Mouse (Mus musculus) MEL (cell line): ENCODE measurements around the gene Mrpl2. TPM values are rescaled to one million over a fixed set of nuclear protein-coding genes. Genes with fewer than 3 reads are reported as not detected.

Experiments
- DNase-seq: peaks from one replicate; pipeline ENCODE4 v3.0.0; 2011; ENCODE audit warnings: low read depth, low spot score
- H3K27ac ChIP-seq: 2 replicates; pipeline ENCODE4 v1.5.1; 2012; ENCODE audit warnings: low read depth, mild to moderate bottlenecking, control low read depth, low read length, moderate library complexity; ENCODE audit not compliant: control insufficient read depth
- H3K27me3 ChIP-seq, 2 experiments: fragments of 150-350 bp in 1 of 2; sonication (generic) in 1 of 2; 2 replicates each; pipeline ENCODE4 v1.6.1; 2012; ENCODE audit warnings: low read length in 2 of 2, mild to moderate bottlenecking in 2 of 2, improper control_type of control experiment in 1 of 2, moderate library complexity in 1 of 2; ENCODE audit not compliant: insufficient read depth in 2 of 2, control insufficient read depth in 1 of 2
- H3K36me3 ChIP-seq, 2 experiments: 2 replicates each; pipeline ENCODE4 v1.6.1; 2012 to 2014; ENCODE audit warnings: low read length in 2 of 2, improper control_type of control experiment in 1 of 2, inconsistent platforms in 1 of 2, mild to moderate bottlenecking in 1 of 2; ENCODE audit not compliant: insufficient read depth in 2 of 2, control insufficient read depth in 1 of 2
- H3K4me1 ChIP-seq, 2 experiments: fragments of 150-350 bp in 1 of 2; sonication (generic) in 1 of 2; 2 replicates each; pipeline ENCODE4 v1.6.1; 2012; ENCODE audit warnings: low read length in 2 of 2, improper control_type of control experiment in 1 of 2, mild to moderate bottlenecking in 1 of 2; ENCODE audit not compliant: insufficient read depth in 2 of 2, control insufficient read depth in 1 of 2
- H3K4me3 ChIP-seq, 2 experiments: fragments of 150-350 bp in 1 of 2; sonication (generic) in 1 of 2; 2 replicates each; pipeline ENCODE4 v1.5.1; 2012; ENCODE audit warnings: low read depth in 2 of 2, low read length in 2 of 2, mild to moderate bottlenecking in 2 of 2, moderate library complexity in 2 of 2, control low read depth in 1 of 2, improper control_type of control experiment in 1 of 2; ENCODE audit not compliant: control insufficient read depth in 1 of 2, insufficient read depth in 1 of 2
- H3K79me2 ChIP-seq: 2 replicates; pipeline ENCODE4 v1.6.1; 2012; ENCODE audit warnings: mild to moderate bottlenecking, low read length, moderate library complexity; ENCODE audit not compliant: control insufficient read depth, poor library complexity, insufficient read depth
- H3K9ac ChIP-seq: 2 replicates; pipeline ENCODE4 v1.6.1; 2012; ENCODE audit warnings: low read depth, mild to moderate bottlenecking, control low read depth, low read length, moderate library complexity; ENCODE audit not compliant: control insufficient read depth, poor library complexity, severe bottlenecking
- H3K9me3 ChIP-seq: fragments of 150-350 bp; sonication (generic); replicated peaks from 2 replicates; pipeline ENCODE4 v1.6.1; 2012; ENCODE audit warnings: mild to moderate bottlenecking, low read length, improper control_type of control experiment, moderate library complexity; ENCODE audit not compliant: insufficient read depth
- ELF1 ChIP-seq: IDR thresholded peaks from 2 replicates; pipeline ENCODE4 v1.6.1; 2014; ENCODE audit warnings: low read depth, mild to moderate bottlenecking, inconsistent platforms, low read length, improper control_type of control experiment, moderate library complexity
- EP300 ChIP-seq, 2 experiments: IDR thresholded peaks; 2 replicates each; pipeline ENCODE4 v1.6.1; 2011; ENCODE audit warnings: improper control_type of control experiment in 2 of 2, low read length in 2 of 2, low read depth in 1 of 2, mild to moderate bottlenecking in 1 of 2
- GATA1 ChIP-seq: IDR thresholded peaks from 2 replicates; pipeline ENCODE4 v1.6.1; 2011; ENCODE audit warnings: low read depth, low read length, improper control_type of control experiment
- HCFC1 ChIP-seq: IDR thresholded peaks from 2 replicates; pipeline ENCODE4 v1.6.1; 2012; ENCODE audit warnings: low read depth, mild to moderate bottlenecking, inconsistent platforms, low read length, improper control_type of control experiment, moderate library complexity
- JUND ChIP-seq: IDR thresholded peaks from 2 replicates; pipeline ENCODE4 v1.6.1; 2011; ENCODE audit warnings: low read depth, mild to moderate bottlenecking, improper control_type of control experiment, low read length
- MAFK ChIP-seq: IDR thresholded peaks from 2 replicates; pipeline ENCODE4 v1.6.1; 2011; ENCODE audit warnings: low read depth, mild to moderate bottlenecking, low read length, improper control_type of control experiment, borderline replicate concordance
- MAX ChIP-seq: IDR thresholded peaks from 2 replicates; pipeline ENCODE4 v1.6.1; 2011; ENCODE audit warnings: low read length, improper control_type of control experiment
- MAZ ChIP-seq: IDR thresholded peaks from 2 replicates; pipeline ENCODE4 v1.6.1; 2012; ENCODE audit warnings: low read depth, mild to moderate bottlenecking, inconsistent platforms, low read length, improper control_type of control experiment
- MEF2A ChIP-seq: IDR thresholded peaks from 2 replicates; pipeline ENCODE4 v1.6.1; 2014; ENCODE audit warnings: low read depth, mild to moderate bottlenecking, inconsistent platforms, low read length, improper control_type of control experiment; ENCODE audit not compliant: poor library complexity, insufficient replicate concordance, severe bottlenecking; ENCODE audit errors: extremely low read depth
- MYC ChIP-seq: IDR thresholded peaks from 2 replicates; pipeline ENCODE4 v1.6.1; 2011; ENCODE audit warnings: low read depth, mild to moderate bottlenecking, low read length, improper control_type of control experiment, moderate library complexity
- NELFE ChIP-seq: IDR thresholded peaks from 2 replicates; pipeline ENCODE4 v1.6.1; 2011; ENCODE audit warnings: low read depth, low read length, improper control_type of control experiment
- NRF1 ChIP-seq: IDR thresholded peaks from 2 replicates; pipeline ENCODE4 v1.6.1; 2014; ENCODE audit warnings: low read depth, mild to moderate bottlenecking, inconsistent platforms, low read length, improper control_type of control experiment, moderate library complexity; ENCODE audit not compliant: poor library complexity, insufficient read depth, severe bottlenecking
- POLR2A ChIP-seq, 2 experiments: IDR thresholded peaks; 2 replicates each; pipeline ENCODE4 v1.6.1; 2011 to 2012; ENCODE audit warnings: low read length in 2 of 2, mild to moderate bottlenecking in 2 of 2, control low read depth in 1 of 2, improper control_type of control experiment in 1 of 2, low read depth in 1 of 2, moderate library complexity in 1 of 2; ENCODE audit not compliant: control insufficient read depth in 1 of 2, insufficient read depth in 1 of 2, poor library complexity in 1 of 2
- POLR2AphosphoS2 ChIP-seq: IDR thresholded peaks from 2 replicates; pipeline ENCODE4 v1.6.1; 2011; ENCODE audit warnings: low read length, improper control_type of control experiment
- POLR2AphosphoS5 ChIP-seq: IDR thresholded peaks from 2 replicates; pipeline ENCODE4 v1.6.1; 2012; ENCODE audit warnings: low read depth, borderline replicate concordance, mild to moderate bottlenecking, inconsistent platforms, low read length, moderate library complexity, mixed read lengths
- RAD21 ChIP-seq: IDR thresholded peaks from 2 replicates; pipeline ENCODE4 v1.6.1; 2011; ENCODE audit warnings: mild to moderate bottlenecking, low read depth, low read length, improper control_type of control experiment
- RCOR1 ChIP-seq: IDR thresholded peaks from 2 replicates; pipeline ENCODE4 v1.6.1; 2012; ENCODE audit warnings: low read depth, mild to moderate bottlenecking, inconsistent platforms, low read length, improper control_type of control experiment
- SIN3A ChIP-seq: IDR thresholded peaks from 2 replicates; pipeline ENCODE4 v1.6.1; 2012; ENCODE audit warnings: low read length, improper control_type of control experiment, inconsistent platforms
- SMC3 ChIP-seq: IDR thresholded peaks from 2 replicates; pipeline ENCODE4 v1.6.1; 2011; ENCODE audit warnings: low read depth, low read length, improper control_type of control experiment
- TAL1 ChIP-seq: IDR thresholded peaks from 2 replicates; pipeline ENCODE4 v1.6.1; 2012; ENCODE audit warnings: mild to moderate bottlenecking, inconsistent platforms, low read length, moderate library complexity, mixed read lengths
- TCF12 ChIP-seq: IDR thresholded peaks from 2 replicates; pipeline ENCODE4 v1.6.1; 2014; ENCODE audit warnings: low read depth, mild to moderate bottlenecking, inconsistent platforms, low read length, improper control_type of control experiment, moderate library complexity
- UBTF ChIP-seq: IDR thresholded peaks from 2 replicates; pipeline ENCODE4 v1.6.1; 2012; ENCODE audit warnings: low read depth, mild to moderate bottlenecking, inconsistent platforms, low read length, improper control_type of control experiment, moderate library complexity, borderline replicate concordance; ENCODE audit not compliant: insufficient read depth
- USF1 ChIP-seq: IDR thresholded peaks from 2 replicates; pipeline ENCODE4 v1.6.1; 2014; ENCODE audit warnings: low read depth, mild to moderate bottlenecking, inconsistent platforms, low read length, improper control_type of control experiment, moderate library complexity
- ZC3H11A ChIP-seq: IDR thresholded peaks from 2 replicates; pipeline ENCODE4 v1.6.1; 2012; ENCODE audit warnings: low read depth, mild to moderate bottlenecking, inconsistent platforms, low read length, improper control_type of control experiment
- ZKSCAN1 ChIP-seq: IDR thresholded peaks from 2 replicates; pipeline ENCODE4 v1.6.1; 2012; ENCODE audit warnings: low read depth, mild to moderate bottlenecking, inconsistent platforms, low read length, improper control_type of control experiment, moderate library complexity
- ZMIZ1 ChIP-seq: IDR thresholded peaks from 2 replicates; pipeline ENCODE4 v1.6.1; 2012; ENCODE audit warnings: low read depth, mild to moderate bottlenecking, inconsistent platforms, low read length, improper control_type of control experiment, moderate library complexity
- polyA plus RNA-seq, 2 experiments: library from polyadenylated mRNA; stranded (reverse) in 1 of 2; unstranded in 1 of 2; fragments of >175 nt in 1 of 2; fragments of >200 nt in 1 of 2; gene quantifications; 2 replicates each; pipeline versions ENCODE4 v1.2.1 to v1.2.4; 2012; ENCODE audit warnings: low replicate concordance in 2 of 2, low read depth in 1 of 2; ENCODE audit not compliant: insufficient read length in 2 of 2, insufficient read depth in 1 of 2, missing spikeins in 1 of 2
- total RNA-seq: library from RNA; depleted of rRNA; stranded (reverse); fragments of 300-350 nt; gene quantifications from 2 replicates; pipeline ENCODE4 v1.2.3, GENCODE M21; 2012

The Mrpl2 gene
- total and polyA plus RNA-seq, 3 experiments = 207 to 237 TPM; not detected in 1

DNA sequence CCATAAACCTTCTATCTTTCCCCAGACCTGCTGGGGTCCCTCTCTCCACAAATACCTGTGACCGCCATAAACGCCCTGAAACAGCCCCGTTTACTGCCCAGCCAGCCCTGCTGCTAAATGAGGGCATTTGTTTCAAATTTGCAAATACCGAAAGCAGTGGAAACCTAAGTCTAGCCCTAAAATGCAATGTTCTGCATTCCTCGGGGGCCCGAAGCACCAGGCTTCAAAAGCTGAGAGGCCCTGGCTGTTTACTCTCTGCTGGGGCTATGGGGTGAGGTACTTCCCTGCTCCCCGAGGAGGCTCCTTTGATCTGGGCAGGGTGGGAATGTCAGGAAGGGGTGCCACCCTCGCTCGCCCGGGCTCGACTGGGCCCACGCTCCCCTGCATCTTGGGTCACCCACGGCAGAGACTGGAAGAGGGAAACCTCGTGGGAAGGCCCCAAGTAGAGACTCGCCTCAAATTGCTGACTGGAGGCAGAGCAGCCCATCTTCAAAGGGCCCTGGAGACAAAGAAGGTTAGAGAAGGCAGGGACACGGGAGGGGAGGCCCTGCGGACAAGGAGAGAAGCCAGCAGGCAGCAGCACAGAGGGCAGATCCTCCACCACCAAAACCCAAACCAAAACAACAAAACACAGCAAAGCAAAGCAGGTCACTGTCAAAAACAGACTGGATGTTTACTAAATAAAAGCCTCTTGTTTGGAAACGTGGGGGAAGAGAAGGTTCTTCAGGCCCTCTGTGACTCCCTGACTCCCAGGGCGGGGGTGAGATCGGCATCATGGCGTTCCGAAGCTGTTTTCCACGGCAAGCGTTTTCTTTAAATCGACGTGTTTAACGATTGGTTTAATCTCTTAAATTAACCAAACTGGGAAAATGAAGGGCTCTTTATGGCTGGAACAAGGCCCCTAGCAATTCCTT, 27.0 kb upstream of the Mrpl2 start:
- 0 out of 4 replicates have a peak, but pooled peaks cover 0 to 3% of the 10 kb centered on the region in 2 experiments for H3K4me1 ChIP-seq

DNA sequence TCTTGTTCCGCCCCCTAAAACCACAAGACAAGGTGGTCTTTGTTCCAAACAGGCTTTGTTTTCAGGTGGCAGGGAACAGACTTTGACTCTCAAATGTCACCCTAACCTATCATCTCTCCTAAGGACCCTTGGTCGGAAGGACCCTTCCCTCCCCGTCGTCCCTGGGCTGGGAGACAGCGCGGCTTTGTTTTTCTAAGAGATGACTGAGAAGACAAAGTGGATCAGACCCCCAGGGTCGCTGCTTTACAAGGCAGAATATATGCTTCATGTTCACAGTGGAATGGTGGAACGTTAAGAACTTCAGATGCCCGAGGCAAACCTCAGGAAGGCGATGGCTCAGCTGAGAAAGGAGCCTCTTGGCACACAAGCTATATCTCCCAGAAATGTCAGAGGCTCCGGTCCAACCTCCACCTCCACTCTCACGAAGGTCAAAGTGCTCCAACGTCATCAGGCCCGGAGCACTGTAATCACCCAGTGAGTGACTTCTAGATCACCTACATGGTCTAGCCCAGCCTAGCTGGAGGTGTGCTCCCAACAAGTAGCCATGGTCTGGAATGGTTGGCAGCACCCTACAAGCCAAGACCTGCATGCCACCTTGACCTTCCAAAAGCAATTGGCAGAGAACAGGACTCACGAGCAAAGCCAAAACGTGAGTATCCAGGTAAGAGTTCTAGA, 26.2 kb upstream of the Mrpl2 start:
- Histone ChIP-seq H3K4me3 (no peak overlapping the region), H3K27ac (no peak overlapping the region), H3K27me3 (peaks cover 10 to 24% of the 10 kb centered on the region in 2 experiments), H3K79me2 (no peaks in the 10 kb centered on the region), H3K9me3 (no peaks in the 10 kb centered on the region), H3K4me1 (0 out of 4 replicates have a peak, but pooled peaks cover 0 to 3% of the 10 kb centered on the region in 2 experiments), H3K9ac (no peak overlapping the region), H3K36me3 (no peaks in the 10 kb centered on the region)
- TF ChIP-seq RCOR1 (no peak), HCFC1 (no peak), POLR2AphosphoS5 (no peak), EP300 (IDR thresholded peaks at IDR 0.05; ENCODE audit: low read depth in 1 of 2, low read length in 2 of 2) (no peak), POLR2AphosphoS2 (no peak), MAFK (no peak), MAX (no peak), GATA1 (no peak), NELFE (no peak), RAD21 (no peak), ZC3H11A (no peak), MAZ (no peak), ZKSCAN1 (no peak), MEF2A (no peak), SMC3 (no peak), TCF12 (no peak)
- no peak for DNase-seq

More for the DNA sequence above, 27.0 kb upstream of the Mrpl2 start:
- H3K36me3 ChIP-seq = no peaks in the 10 kb centered on the region
- peaks cover 13 to 27% of the 10 kb centered on the region in 2 experiments for H3K27me3 ChIP-seq
- no peaks in the 10 kb centered on the region for H3K79me2 ChIP-seq
- H3K4me3 ChIP-seq = no peak overlapping the region
- H3K9me3 ChIP-seq = no peaks in the 10 kb centered on the region
- H3K9ac ChIP-seq = no peak overlapping the region
- no peak for TF ChIP-seq TAL1
- no peak for TF ChIP-seq POLR2AphosphoS5
- TF ChIP-seq MYC = no peak
- TF ChIP-seq UBTF = no peak
- TF ChIP-seq MAZ = no peak
- TF ChIP-seq POLR2A (IDR thresholded peaks at IDR 0.05; ENCODE audit: control insufficient read depth in 1 of 2, insufficient read depth in 1 of 2, low read depth in 1 of 2, low read length in 2 of 2, poor library complexity in 1 of 2) = no peak
- TF ChIP-seq RCOR1 = no peak
- TF ChIP-seq NRF1 = no peak
- TF ChIP-seq RAD21 = no peak
- no peak for TF ChIP-seq SIN3A
- TF ChIP-seq MEF2A = no peak
- TF ChIP-seq MAX = no peak
- no peak for TF ChIP-seq ELF1
- no peak for TF ChIP-seq USF1
- TF ChIP-seq EP300 (IDR thresholded peaks at IDR 0.05; ENCODE audit: low read depth in 1 of 2, low read length in 2 of 2) = no peak
- no peak for TF ChIP-seq JUND
- TF ChIP-seq TCF12 = no peak
- no peak for TF ChIP-seq ZMIZ1
- H3K27ac ChIP-seq = no peak overlapping the region
- no peak for DNase-seq
